Mouse (Mus musculus) right cerebral cortex, postnatal 4 days (tissue): ENCODE measurements at regions not wholly inside any gene's neighbourhood (a gene's known extent, or its start where the extent isn't known, plus 50 kb on each side); places are given as distances from the start of the nearest gene placed in this dataset.
"Not testable (repeated sequence)": the region's sequence is repeated elsewhere in the genome, so short reads cannot be mapped to it uniquely, and the experiment has no call there.

Experiments
- DNase-seq: peaks from one replicate; pipeline ENCODE4 v3.0.0-alpha.2; 2022

- no peak for DNase-seq
Measured at GRCm38 (mm10) chr3:21891819-21892480, 184.5 kb upstream of the Tbl1xr1 start.

DNA sequence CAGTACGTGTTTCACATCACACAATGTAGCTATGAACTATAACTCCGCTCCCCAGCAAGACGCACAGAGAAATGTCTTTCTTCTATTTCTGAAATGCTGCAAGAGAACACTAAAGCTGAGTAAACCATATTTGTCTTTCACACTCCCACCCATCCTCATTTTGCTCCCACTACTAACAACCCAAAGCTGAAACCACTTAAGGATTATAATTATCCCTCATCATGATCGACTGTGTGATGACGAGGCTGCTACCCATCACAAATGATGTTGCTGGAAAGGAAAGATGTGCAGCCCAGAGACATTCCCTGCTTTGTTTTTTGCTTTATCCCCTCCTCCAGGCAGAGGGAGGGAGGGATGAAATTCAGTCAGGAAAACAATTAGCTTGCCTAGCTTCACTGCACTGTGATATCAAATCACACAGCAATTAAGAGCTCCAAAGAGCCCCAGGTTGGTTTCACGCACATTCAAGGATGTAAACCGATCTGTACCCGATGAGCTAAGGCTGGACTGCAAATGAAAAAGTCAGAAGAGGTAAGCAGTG is 183.5 kb upstream of the Tbl1xr1 start:
- DNase-seq: no peak

GRCm38 (mm10) chr3:21895551-21895950 is 180.9 kb upstream of the Tbl1xr1 start:
- DNase-seq: no peak

DNA sequence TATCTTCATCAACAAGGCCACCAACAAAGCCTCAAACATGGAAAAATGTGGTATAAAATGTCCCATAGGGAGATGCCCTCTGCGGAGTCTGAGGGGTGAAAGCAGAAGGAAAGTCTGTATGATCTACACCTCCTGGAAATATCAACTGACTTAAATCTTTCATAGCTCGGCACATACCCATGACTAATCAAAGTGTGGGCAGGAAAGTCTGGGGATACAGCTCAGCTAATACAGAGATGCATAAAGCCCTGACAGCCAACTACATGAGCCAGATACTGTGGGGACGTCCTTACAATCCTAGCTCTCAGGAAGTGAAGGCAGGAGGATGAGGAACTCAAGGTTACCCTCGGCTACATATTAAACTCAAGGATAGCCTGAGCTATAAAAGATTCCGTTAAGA is 178.2 kb upstream of the Tbl1xr1 start:
- DNase-seq: no peak

DNA sequence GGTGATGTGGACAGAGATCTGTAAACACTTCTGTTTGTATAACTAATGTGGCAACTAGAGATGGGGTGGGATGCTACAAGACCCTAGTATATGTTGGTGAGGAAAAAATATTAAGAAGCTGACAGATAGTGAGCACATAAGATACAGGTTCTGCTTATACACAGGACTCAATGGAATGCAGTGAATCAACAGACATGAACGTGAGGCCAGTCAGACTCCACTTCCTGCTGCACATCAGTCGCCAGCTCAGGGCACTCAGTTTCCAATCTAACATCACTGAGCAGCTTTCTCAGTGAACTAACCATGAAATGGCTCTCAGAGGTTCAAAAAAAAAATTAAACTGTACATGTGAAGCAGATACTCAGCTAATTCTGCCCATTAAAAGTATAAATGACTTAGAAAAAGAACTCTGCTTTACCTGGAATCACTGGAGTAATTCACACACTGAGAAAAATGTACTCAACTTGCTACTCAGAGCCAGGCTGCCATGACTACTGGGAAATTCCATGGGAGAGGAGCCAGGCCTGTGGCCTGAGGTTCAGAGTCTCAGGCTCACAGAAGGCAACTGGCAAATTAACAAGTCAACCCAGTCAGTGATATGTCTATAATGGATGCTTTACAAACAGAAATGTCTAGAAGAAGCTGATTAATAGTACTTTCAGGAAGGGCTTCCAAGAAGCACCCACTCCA is 170.9 kb upstream of the Tbl1xr1 start:
- no peak for DNase-seq

GRCm38 (mm10) chr3:21908828-21909227 is 167.6 kb upstream of the Tbl1xr1 start:
- DNase-seq: no peak

GRCm38 (mm10) chr3:21910080-21910479 is 166.4 kb upstream of the Tbl1xr1 start:
- DNase-seq: no peak

- no peak for DNase-seq
Measured at GRCm38 (mm10) chr3:21911071-21911470, 165.4 kb upstream of the Tbl1xr1 start.

DNA sequence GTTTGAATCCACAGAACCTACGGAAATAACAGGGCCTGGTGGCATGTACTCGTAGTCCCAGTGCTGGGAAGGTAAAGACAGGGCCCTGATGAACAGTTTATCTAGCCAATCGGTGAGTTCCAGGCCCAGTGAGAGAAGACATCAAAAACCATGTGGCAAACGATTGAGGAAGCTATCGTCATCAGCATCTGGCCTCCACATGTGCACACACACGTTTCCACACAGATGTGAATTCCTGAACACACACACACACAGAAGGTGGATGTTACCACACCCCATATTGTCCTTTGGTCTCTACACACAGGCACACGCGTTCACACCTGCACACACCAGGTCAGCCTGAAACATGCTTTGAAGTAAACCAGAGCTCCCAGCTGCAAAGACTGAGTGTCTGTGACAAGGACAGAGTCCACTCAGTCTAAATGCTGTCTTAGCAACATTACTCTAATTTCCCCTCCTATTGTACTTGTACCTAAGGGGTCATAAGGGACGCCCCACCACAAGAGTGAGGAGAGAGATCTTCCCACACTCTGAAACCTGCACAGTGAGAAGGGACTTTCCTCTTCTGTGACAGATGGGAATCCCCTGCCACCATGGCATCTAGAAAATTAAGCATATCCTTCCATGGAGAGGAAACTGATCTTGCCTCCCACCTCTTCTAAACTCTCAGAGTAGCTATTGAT is 159.1 kb upstream of the Tbl1xr1 start:
- DNase-seq: no peak

GRCm38 (mm10) chr3:21918431-21918830 is 158.0 kb upstream of the Tbl1xr1 start:
- no peak for DNase-seq

- no peak for DNase-seq
Measured at GRCm38 (mm10) chr3:21919931-21920330, 156.5 kb upstream of the Tbl1xr1 start.

DNA sequence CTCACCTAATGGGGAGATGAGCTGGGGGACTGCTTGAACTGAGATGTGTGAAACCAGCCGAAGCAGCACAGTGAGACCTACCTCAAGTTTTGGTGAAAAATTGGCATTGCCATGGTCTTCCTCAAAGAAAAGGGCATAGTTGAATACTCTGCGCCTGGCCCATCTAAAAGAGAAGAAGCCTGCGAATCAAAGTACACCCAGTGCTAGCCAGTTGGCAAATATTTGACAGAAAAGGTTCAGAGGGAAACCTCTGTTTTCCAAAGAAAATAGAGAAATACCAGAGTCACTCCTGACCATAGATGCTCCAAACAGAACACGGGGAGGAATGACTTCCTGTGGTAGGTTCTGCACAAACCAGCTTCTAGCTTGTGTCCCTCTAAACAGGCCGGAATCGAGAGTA is 144.5 kb upstream of the Tbl1xr1 start:
- DNase-seq: no peak

DNA sequence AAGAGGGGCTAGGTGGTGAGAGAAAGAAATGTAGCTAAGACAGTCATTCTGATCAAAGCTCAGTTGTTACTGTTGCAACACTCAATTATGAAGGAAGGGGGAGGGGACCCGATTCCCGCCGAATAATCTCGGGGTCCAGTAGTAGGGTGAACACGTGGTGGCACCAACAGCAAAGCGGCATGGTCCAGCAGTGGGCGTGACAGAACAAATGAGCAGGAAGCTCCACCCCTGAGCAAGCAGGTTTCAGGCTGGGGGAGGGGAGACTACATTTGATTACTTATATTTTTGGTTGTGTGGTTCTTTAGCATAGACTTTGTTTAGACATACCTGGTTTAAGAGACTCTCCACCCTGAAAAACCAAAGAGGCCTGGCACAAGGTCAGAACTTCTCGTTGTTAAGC is 143.8 kb upstream of the Tbl1xr1 start:
- not testable (repeated sequence) for DNase-seq

GRCm38 (mm10) chr3:21934731-21935271 is 141.7 kb upstream of the Tbl1xr1 start:
- no peak for DNase-seq

GRCm38 (mm10) chr3:21935571-21936261 is 140.7 kb upstream of the Tbl1xr1 start:
- DNase-seq: peak; percentile 99

- DNase-seq: no peak
Measured at GRCm38 (mm10) chr3:21936262-21936603, 140.2 kb upstream of the Tbl1xr1 start.

DNA sequence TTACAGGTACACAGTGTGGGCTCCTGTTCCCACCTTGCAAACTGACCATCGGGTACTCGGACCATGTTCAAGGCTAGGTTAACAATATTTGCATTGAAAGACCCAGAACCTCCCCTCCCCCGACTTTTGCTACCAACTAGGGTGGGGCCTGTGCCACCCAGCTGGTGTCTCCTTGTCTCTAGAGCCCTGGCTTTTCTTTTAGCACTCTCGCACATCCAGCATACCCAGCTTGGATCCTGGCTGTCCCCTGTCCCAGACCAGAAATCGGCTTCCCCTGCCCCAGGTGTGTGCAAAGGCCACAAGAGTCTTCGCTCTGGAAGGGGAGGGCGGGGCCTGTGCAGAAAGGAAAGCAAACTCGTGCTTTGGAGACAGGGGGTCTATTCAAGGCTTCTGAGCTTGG is 139.8 kb upstream of the Tbl1xr1 start:
- DNase-seq: peak; percentile 6

DNA sequence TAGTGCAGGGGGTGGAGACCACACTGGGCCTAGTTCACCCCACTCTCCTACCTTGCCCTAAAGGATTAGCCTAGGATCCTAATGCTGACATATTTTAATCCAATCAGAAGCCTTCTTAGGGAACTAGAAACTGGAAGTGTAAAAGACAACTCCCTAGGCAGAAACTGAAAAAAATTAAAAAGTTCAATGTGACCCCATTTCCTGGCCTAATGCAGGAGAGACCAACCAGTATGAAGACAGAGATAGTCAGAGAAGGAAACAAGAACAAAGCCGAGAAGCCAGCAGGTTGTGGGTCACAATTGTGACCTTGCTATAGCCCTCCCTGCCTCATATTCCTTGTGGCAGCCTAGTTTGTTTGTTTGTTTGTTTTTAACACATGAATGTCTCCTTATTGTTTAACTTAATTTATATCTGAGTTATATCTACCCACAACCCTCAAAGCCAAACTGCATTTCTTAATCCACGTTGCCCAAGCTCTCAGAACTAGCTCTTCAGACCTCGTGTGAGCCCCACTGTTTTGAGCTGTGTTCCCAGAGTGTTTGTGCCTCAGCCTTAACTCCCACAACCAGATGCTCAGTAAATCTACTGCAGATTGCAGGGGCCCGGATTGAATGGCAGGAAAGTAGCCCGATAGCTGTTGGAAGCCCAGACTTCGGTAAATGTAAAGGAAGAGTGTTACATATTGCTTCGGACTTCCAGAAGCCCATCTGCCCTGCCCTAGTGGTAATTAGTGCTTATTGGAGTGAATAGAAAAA is 139.0 kb upstream of the Tbl1xr1 start:
- DNase-seq: no peak

- DNase-seq: no peak
Measured at GRCm38 (mm10) chr3:21938071-21938848, 138.2 kb upstream of the Tbl1xr1 start.

DNA sequence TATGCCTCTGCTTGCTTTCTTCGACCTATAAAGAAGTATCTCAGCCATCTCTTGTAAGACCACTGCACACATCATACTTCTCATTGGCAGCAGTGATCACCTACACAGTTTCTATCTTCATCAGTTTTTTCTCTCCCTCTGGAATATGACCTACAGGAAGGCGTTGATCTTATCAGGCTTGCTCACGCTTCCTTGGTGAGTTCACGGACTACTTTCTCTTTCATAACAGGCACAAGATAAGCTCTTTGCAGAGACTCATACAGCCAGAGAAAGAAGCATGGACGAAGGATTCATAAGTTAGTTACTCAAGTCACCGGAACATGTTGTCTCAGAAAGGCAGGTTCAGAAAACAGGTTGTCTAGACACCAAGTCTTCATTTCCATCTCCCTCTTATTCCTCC is 136.7 kb upstream of the Tbl1xr1 start:
- no peak for DNase-seq

DNA sequence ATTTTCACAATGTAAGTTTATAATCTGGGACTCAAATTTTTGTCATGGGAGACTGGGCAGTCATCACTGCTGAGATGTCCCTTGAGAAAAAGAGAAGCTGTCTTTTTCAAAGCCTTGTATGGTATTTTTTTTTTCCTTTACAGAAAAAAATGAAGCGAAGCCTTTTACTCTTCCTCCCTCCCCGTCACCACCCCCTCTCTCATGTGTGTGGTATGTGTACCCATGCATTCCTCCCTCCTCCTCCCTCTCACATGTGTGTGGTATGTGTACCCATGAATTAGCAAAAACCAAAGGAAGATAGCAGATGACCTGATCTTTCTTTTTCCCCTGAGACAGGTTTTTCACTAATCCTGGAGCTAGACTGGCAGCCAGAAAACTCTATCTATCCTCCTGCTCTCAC is 134.9 kb upstream of the Tbl1xr1 start:
- DNase-seq: no peak

GRCm38 (mm10) chr3:21942912-21943311 is 133.5 kb upstream of the Tbl1xr1 start:
- DNase-seq: no peak
